Mouse (Mus musculus): ENCODE results near the gene Dgkb.

Gene Dgkb

DNA sequence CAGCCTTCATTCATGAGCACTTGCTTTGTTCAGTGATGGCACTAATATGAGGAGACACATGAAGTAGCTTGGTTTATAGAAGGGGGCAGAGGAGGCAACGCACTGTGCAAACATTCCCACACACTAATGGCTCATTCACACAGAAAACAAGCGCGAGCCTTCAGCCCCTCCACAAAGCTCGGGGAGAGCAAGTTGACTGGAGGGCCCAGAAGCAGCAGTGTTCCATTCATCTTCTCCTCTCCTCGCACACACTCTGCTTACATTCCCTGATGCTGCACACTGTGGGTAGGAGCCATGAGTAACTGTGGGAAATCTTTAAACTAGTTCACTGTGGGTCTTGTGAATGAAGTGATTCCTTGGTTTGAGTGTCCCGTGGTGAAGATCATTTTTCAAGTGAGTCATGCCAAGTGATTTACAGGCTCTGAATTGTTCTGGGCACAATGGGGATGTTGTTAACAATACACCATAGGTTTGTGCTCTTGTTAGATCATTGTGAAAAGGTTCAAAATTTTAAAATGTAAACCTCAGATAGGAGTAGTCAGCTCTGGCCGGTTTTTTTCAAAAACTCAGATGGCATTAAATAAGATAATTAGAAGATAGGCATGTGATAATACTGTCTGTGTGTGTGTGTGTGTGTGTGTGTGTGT lies 779.0 kb downstream of the Dgkb start:
- no peak for DNase-seq

DNA sequence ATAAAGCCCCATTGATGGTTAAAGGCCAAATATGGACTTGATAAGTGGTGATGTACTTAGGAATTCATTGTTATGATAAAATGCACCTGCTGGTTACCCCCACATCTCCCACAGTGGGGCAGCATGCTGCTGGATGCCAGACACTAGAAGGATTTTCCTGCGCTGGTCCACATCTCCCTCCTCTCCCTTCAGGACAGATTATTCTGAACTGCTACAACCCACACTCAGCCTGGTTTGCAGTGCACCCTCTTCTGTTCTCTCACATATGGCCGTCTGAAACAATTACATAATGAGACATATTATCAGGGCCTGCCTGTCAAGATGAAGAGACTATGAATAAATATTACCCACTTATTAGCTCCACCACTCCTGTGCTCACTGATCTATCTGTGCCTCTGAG lies 780.6 kb downstream of the Dgkb start:
- peak; percentile 31 for DNase-seq

DNA sequence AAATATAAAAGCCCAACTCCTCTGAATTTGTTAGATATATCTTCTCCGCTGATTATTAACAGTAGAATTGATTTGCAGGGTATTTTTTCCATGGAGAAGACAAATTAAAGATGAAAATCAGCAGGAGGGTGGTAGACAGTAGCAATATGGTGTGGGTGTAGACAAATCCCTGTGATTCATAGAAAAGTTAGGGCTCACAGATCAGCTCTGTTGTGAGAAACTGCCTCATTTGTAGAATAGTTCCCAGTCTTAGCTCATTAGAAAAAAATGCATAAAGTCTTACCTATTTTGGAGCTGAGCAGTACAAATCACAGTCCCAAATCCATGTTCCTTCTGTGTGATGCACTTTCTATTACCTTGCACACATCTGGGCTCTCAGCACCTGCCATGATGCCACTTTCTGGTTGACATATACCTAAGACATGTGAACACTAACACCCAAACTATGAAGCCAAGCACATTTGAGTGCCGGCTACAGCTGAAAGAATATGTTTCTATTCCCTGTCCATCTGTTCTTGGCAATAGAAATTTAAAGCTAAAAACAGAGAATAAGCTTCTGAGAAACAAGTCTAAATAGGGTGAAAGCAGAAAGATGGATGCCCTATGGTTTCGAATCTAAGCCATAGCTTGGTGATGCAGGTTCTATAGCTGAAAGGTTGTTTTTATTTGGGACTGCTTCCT lies 782.8 kb downstream of the Dgkb start:
- DNase-seq, result no peak

DNA sequence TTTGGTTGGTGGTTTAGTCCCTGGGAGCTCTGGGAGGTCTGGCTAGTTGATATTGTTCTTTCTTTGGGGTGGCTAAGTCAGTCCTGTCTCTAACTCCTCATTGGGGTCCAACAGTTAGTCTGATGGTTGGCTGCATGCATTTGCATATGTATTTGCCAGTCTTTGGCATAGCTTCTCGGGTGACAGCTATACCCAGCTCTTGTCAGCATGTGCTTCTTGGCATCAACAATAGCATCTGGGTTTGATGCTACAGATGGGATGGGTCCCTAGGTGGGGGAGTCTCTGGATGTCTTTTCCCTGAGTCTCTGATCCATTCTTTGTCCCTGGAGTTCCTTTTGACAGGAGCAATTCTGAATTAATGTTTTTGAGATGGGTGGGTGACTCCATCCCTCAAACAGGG lies 790.6 kb downstream of the Dgkb start:
- DNase-seq, result no peak

DNA sequence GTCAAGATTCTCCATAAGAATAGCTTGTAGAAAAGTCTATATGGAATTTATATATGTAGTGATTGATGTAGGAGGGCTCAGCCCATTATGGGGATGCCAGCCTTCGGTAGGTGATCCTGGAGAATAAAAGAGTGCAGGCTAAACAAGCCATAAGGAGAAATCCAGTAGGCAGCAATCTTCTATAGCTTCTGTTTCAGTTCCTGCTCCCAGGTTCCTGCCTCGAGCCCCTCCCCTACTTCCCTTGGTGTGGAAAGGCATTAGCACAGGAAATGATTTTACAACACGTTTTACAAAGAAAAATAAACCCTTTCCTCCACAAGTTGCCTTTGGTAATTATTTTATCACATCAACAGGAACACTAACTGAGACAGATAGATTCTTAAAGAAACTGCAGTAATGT lies 850.7 kb downstream of the Dgkb start:
- DNase-seq, result no peak
